Mouse (Mus musculus) R1 (cell line): ENCODE data around the gene Rgs12.
A peak's percentile ranks its signal among the peaks of the same experiment; 100 is the strongest.

Experiments used
- DNase-seq: peaks from one replicate; pipeline ENCODE4 v3.0.0-alpha.2; 2018; ENCODE audit warnings: low read depth, low spot score

Gene Rgs12

GRCm38 (mm10) chr5:35029303-35029702 is 80.1 kb downstream of the Rgs12 start:
- DNase-seq = no peak

- DNase-seq = no peak
These were observed 80.5 kb downstream of the Rgs12 start for GRCm38 (mm10) chr5:35029755-35030154.

- peak; percentile 15 for DNase-seq
These were observed 83.8 kb downstream of the Rgs12 start for GRCm38 (mm10) chr5:35033068-35033467.

DNA sequence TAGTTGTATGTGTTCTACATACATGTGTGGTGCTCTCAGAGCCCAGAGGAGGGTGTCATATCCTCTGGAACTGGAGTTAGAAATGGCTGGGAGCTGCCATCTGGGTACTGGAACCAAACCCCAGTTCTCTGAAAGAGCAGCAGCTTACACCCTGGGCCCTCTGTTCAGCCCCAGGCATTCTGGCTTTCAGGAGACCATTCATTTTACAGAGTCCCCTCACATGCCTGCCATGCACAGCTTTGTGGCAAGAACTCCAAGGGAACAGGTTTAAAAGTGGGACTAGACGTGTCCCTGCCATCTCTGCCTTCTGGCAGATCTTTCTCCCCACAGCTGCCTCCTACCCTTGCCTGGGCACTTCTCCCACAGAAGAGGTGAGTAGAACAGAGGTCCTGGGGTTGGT is 84.4 kb downstream of the Rgs12 start:
- no peak for DNase-seq

DNA sequence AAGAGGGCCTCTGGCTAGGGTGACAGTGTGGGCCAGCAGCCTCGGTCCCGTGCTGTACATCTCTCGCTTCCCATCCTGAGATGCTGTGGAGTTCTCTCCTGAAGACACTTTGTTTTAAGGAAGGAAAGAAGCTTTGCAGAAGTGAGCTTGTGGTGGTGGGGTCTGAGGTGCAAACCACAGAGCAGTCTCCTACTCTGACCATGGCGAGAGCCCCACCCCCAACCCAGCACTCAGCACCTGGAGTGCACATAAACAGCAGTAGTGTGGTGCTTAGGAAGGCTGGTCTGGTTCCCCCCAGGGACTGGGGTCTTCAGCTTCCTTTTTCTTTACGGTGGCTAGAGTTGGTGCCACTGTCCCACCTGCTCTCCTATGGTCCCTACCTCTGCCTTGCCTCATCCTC is 85.9 kb downstream of the Rgs12 start:
- DNase-seq = no peak

DNA sequence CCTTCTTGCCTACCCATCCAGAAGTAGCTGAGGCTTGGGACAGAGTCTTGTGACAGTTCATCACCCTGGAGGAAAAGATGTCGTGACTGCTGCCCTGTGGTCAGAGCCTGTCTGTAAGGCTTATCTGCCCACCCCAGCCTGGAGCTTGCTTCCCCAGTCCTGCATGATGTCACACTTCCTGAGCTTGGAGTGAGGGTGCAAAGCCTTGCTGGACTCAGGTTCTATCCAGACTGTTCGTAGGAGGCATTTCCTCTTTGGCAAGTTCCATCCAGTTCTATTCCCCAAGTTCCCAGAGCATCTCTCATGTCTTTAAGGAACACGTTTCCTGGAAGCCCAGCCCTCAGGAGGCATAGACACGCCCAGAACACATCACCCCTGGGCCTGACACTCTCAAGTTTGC is 86.5 kb downstream of the Rgs12 start:
- DNase-seq = no peak

DNA sequence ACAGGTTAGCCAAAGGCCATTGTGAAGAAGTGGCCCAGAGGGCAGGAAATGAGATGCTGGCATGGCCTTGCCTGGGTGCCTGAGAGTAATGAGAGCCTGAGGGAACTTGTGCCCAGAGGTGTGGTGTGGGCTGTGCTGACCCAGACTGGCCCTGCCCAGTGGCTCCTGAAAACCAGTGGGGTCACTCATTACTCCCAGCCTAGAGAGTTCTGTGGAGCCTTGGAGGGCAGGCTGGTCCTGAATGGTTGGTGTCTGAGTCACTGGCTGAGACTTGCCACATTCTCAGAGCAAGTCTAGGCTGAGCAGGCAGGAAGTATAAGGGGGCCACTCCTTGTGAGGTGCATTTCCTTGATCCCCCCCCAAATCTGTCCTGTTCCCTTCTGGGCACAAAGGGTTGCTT is 88.2 kb downstream of the Rgs12 start:
- no peak for DNase-seq

- DNase-seq = no peak
These were observed 92.1 kb downstream of the Rgs12 start, which contains the start of gene Hgfac for GRCm38 (mm10) chr5:35041268-35041829. Hgfac (plus strand) TSS chr5:35041509.

- no peak for DNase-seq
These were observed 93.3 kb downstream of the Rgs12 start for GRCm38 (mm10) chr5:35042431-35043109.

DNA sequence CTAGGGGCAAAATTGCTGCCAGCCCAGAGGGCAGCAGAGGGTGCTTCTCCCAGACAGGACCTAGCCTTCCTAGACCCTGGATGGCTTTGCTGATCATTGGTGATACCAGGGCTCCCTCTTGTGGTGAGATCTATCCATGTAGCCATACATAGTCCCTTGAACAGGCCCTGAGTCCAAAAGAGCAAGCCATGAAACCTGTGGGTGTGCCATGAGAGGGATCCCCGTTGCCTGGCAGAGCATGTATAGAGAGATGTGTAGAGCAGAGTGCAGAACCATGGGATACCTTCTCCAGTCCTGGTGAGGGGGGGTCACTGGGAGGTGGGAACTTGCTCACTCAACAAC is 93.8 kb downstream of the Rgs12 start:
- peak; percentile 73 for DNase-seq

GRCm38 (mm10) chr5:35050541-35050940 is 101.3 kb downstream of the Rgs12 start:
- no peak for DNase-seq

GRCm38 (mm10) chr5:35054628-35055027 is 105.4 kb downstream of the Rgs12 start:
- DNase-seq = no peak

DNA sequence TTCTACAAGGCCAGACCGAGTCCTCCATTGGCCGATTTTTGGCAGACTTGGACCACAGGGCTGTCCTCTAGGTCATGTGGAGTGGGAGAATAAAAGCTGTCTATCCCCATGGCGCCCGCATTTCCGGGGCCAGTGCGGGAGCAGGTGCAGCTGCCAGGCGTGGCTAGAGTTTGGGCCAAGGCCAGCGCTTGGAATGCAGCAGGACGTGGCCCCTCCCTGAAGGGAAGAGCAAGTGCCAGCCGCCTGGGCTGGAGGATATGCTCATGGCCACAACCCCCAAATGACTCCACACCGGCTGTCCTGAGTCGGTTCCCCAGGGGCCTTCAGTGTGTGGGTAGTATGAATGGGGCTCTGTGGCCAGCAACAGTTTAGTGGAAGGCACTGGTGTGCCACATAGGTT is 105.8 kb downstream of the Rgs12 start:
- DNase-seq = peak; percentile 12

DNA sequence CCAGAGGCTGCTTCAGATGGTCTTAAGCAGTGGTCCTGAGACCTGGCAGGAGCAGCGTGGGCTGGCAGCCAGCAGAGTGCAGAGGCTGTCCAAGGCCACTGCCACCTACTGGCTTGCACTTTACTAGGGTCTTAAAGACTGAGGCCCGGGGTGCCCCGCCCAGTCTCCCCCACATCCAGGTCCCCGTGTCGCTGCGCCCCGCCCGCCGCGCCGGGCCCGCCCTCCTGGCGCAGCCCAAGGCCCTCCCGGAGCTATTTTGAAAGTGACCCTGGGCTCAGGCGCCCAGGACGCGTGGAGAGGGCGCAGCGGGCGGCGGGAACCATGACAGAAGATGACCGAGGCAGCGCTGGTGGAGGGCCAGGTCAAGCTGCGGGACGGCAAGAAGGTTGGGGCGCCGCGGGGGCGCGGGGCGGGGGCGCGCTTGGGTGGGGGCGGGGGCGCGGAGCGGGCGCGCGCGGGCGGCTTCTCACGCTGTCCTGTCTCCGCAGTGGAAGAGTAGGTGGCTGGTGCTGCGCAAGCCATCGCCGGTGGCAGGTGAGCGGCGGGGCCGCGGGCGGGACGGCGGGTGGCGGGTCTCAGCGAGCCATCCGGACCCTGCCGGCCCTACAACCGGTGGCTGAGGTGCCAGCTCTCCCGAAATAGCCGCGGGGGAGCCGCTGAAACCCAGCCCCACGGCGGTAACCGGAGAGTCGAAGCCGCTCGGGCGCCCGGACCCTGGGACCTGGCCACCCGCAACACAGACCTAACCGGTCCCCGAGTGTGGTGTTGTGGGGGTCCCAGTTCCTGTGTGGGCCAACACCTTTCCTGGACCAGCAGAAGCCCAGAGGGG is 107.6 kb downstream of the Rgs12 start, which contains the start of gene Dok7:
Dok7 (plus strand) TSS at position 163 of the 829 bp plus-strand sequence.
- peak; percentile 35 for DNase-seq

DNA sequence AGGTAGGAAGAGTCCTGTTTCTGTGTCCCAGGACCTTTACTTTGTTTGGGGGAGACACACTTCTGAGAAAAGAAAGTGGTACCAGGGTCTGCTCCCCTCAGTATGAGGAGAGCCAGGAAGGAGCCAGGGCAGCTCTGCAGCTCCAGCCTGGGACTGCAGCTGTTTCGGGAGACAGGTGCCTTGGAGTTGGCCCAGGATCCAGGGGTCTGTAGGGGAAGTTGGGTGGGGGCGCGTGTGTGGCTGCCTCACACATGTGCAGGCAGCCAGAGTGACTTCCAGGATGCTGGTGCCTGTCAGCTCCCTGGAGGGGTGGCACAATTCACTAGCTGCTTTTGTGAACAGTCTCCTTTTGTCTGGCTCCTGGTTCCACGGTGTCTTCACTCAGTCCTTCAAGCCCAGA is 108.3 kb downstream of the Rgs12 start:
- no peak for DNase-seq

- no peak for DNase-seq
These were observed 109.0 kb downstream of the Rgs12 start for GRCm38 (mm10) chr5:35058216-35058615.

GRCm38 (mm10) chr5:35060098-35060497 is 110.9 kb downstream of the Rgs12 start:
- no peak for DNase-seq

GRCm38 (mm10) chr5:35069841-35070240 is 120.6 kb downstream of the Rgs12 start:
- DNase-seq = no peak

GRCm38 (mm10) chr5:35070314-35070713 is 121.1 kb downstream of the Rgs12 start:
- DNase-seq = no peak

DNA sequence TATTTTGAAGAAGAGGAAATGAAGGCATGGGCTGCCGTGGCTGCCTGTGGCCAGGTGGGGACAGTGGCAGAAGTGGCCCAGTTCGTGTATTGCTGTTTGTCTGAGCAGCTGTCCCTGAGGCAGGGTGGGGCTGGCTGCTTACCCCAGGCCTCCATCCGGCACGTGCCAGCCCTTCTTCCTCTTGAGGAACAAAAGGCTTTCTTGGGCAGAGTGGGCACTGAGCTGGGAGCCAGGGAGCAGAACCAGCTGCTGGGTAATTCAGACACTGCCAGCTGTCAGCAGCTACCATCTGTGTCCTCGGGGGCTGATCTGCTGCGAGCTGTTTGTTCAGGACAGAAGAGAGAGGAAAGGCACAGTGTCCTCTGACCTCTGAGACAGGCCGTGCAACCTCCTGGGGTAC is 121.7 kb downstream of the Rgs12 start:
- no peak for DNase-seq

DNA sequence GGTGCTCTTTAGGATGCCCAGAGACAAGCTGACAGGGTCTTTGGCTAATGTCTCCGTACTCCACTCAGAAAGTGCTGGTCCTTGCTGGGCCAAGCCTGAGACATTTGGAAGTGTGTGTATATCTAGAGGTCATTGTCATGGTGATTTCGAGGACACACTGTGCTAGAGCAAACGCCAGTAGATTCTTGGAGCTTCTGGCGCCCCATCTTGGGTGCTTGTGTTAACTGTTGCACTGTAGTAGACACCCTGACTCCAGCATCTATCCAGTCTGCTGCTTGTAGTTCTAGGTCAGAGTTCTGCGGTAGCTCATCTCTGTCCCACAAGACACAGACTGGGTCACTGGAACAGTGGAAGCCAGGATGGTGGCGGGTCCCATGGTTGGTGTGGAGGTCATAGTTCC is 122.6 kb downstream of the Rgs12 start:
- no peak for DNase-seq

GRCm38 (mm10) chr5:35073235-35073634 is 124.0 kb downstream of the Rgs12 start:
- no peak for DNase-seq

- DNase-seq = no peak
These were observed 124.7 kb downstream of the Rgs12 start for GRCm38 (mm10) chr5:35073992-35074391.
